Mouse (Mus musculus): Measurements from ENCODE around the gene Olfr1219. TPM values are rescaled to one million over a fixed set of nuclear protein-coding genes. Genes with fewer than 3 reads are reported as not detected.

Gene Olfr1219
- total RNA-seq (2021), result not detected in 2 replicates
- long read RNA-seq, experiment 1, result 0 reads
- long read RNA-seq, experiment 2, result 0 reads

- no peak for DNase-seq
Observed at GRCm38 (mm10) chr2:89083413-89083812, at the start of gene Olfr1219. Gene Olfr1219, minus strand, starts transcription at chr2:89083513.

DNA sequence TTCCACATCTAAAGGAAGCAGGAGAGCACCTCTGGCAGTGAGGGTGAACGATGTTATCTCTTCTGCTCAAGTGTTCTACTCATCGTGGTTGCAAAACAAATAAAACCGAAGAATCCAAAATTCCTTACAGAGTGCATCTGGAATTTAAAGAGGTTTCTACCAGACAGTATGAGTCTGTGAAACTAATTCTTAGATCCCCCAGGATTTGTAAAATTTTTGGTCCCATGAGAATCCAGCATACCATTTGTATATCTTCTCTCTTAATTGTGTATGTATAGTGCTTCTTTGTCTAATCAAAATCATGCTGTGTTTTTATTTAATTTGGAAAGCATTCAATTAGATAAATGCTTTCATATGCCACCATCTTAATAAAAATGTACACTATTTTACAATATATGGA lies 49.6 kb upstream of the Olfr1219 start, which contains the start of gene Olfr1222:
TSS of gene Olfr1222 (minus strand) at position 101 of the 400 bp plus-strand sequence.
- DNase-seq, result no peak

DNA sequence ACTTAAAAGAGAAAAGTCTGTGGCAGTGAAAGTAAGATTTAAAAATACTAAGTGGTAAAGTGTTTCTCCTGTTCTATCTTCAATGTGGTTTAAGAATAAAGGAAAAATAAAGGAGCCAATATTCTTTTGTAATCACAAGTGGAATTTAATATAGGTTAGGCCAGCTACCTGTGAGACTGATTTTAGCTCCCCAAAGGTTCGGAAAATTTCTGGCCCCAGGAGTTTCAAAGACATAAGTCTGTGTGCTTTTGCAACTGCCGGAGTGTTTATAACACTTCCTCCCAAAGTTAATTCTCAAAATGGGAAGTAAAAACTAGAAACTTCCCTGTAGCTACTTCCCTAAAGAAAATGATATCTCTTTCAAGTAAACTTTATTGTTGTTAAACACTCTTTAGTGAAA lies 33.9 kb upstream of the Olfr1219 start, which contains the start of gene Olfr1221:
TSS of gene Olfr1221 (minus strand) at position 101 of the 400 bp plus-strand sequence.
- no peak for DNase-seq

GRCm38 (mm10) chr2:89106735-89107134 lies 23.4 kb upstream of the Olfr1219 start, which contains the start of gene Olfr1220:
Gene Olfr1220, minus strand, starts transcription at chr2:89106835.
- DNase-seq, result no peak

- DNase-seq, result no peak
Observed at GRCm38 (mm10) chr2:89105651-89106050, 22.3 kb upstream of the Olfr1219 start.

- DNase-seq, result no peak
Observed at GRCm38 (mm10) chr2:89093848-89094247, 10.5 kb upstream of the Olfr1219 start.

DNA sequence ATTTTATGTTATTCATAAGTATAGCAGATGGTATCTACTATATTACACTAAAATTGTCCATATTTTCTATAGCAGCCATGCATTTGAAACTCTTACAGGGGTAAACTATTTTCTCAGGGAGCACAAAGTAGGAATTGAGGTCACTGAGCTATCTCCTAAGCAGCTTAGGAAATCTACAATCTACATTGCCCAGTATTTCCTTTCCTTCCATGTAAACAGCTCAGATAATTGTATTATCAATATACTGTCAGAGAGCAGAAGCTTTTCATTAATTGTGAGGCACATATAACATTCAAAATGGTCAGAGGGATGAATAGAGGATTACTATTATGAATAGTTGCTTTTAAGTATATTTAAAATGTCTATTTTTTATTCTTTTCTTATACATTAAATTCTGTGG lies 1.8 kb downstream of the Olfr1219 start:
- DNase-seq, result no peak

DNA sequence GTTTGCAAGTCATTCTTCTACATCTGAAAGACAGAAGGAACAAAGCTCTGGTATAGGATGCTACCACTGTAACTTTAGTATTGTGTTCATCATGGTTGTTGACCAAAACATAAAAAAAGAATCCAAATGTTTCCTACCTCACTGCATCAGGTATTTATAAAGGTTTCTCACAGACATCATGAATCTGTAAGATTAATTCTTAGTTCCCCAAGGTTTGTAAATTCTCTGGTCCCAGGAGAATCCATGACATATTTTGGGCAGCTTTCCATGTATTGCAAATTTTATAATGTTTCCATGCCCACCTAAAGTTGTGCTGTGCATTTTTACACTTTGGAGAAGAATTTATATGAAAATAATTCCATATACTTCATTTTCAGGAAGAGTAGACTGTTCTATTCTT lies 22.2 kb downstream of the Olfr1219 start, which contains the start of gene Olfr1218:
TSS of gene Olfr1218 (minus strand) at position 101 of the 400 bp plus-strand sequence.
- no peak for DNase-seq

DNA sequence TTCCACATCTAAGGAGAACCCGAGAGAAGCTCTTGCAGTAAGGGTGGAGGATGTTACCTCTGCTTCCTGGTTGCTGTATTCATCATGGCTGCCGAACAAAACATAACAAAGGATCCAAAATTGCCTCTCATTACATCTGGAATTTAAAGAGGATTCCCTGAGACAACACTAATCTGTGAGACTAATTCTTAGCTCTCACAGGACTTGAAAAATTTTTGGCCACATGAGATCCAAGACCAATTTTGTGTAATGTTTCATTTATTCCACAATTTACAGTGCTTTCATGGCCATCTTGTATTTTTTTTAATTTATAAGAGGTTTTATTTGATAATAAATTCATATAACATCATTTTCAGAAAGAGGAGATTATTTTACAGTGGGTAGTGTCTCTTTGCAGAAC lies 51.3 kb downstream of the Olfr1219 start, which contains the start of gene Olfr1217:
TSS of gene Olfr1217 (minus strand) at position 101 of the 400 bp plus-strand sequence.
- no peak for DNase-seq

Other genes starting within 250 kb of the Olfr1219 start
- not detected in 2 replicates for gene Olfr1204, start 234.2 kb downstream of the Olfr1219 start, total RNA-seq (2021)
- not detected in 2 replicates for gene Olfr1206, start 220.3 kb downstream of the Olfr1219 start, total RNA-seq (2021)
- gene Olfr1208, start 181.2 kb downstream of the Olfr1219 start, total RNA-seq (2021), result not detected in 2 replicates
- not detected in 2 replicates for gene Olfr1209, start 168.4 kb downstream of the Olfr1219 start, total RNA-seq (2021)
- not detected in 2 replicates for gene Olfr1211, start 145.4 kb downstream of the Olfr1219 start, total RNA-seq (2021)
- gene Olfr1212, start 129.5 kb downstream of the Olfr1219 start, total RNA-seq (2021), result not detected in 2 replicates
- not detected in 2 replicates for gene Gm13762, start 103.2 kb downstream of the Olfr1219 start, total RNA-seq (2021)
- not detected in 2 replicates for gene Olfr1214, start 90.9 kb downstream of the Olfr1219 start, total RNA-seq (2021)
- gene Olfr1215, start 76.5 kb downstream of the Olfr1219 start, total RNA-seq (2021), result not detected in 2 replicates
- gene Olfr1216, start 65.2 kb downstream of the Olfr1219 start, total RNA-seq (2021), result not detected in 2 replicates
- not detected in 2 replicates for gene Olfr1217, start 51.4 kb downstream of the Olfr1219 start, total RNA-seq (2021)
- not detected in 2 replicates for gene Olfr1218, start 22.3 kb downstream of the Olfr1219 start, total RNA-seq (2021)
- gene Olfr1220, start 23.3 kb upstream of the Olfr1219 start, total RNA-seq (2021), result not detected in 2 replicates
- gene Olfr1221, start 33.8 kb upstream of the Olfr1219 start, total RNA-seq (2021), result not detected in 2 replicates
- gene Olfr1222, start 49.5 kb upstream of the Olfr1219 start, total RNA-seq (2021), result not detected in 2 replicates
- gene Olfr1223, start 68.0 kb upstream of the Olfr1219 start, total RNA-seq (2021), result not detected in 2 replicates
- gene Olfr1224-ps1, start 80.6 kb upstream of the Olfr1219 start, total RNA-seq (2021), result not detected in 2 replicates
- gene Olfr1225, start 91.2 kb upstream of the Olfr1219 start, total RNA-seq (2021), result not detected in 2 replicates
- not detected in 2 replicates for gene Olfr1226, start 116.5 kb upstream of the Olfr1219 start, total RNA-seq (2021)
- not detected in 2 replicates for gene Olfr1228, start 170.5 kb upstream of the Olfr1219 start, total RNA-seq (2021)
- gene Olfr1229, start 204.5 kb upstream of the Olfr1219 start, total RNA-seq (2021), result not detected in 2 replicates
- gene Olfr1230, start 213.8 kb upstream of the Olfr1219 start, total RNA-seq (2021), result not detected in 2 replicates
- gene Olfr1231, start 223.6 kb upstream of the Olfr1219 start, total RNA-seq (2021), result not detected in 2 replicates
- gene Olfr1232, start 246.2 kb upstream of the Olfr1219 start, total RNA-seq (2021), result not detected in 2 replicates

All from adrenal gland, postnatal 14 days (tissue).